Mouse (Mus musculus) ES-Bruce4 (cell line): ENCODE results near the gene Gm11232. TPM values are rescaled to one million over a fixed set of nuclear protein-coding genes. Genes with fewer than 3 reads are reported as not detected.

ENCODE experiments used
- H3K27ac ChIP-seq: 2 replicates; pipeline ENCODE4 v1.5.1; 2012; ENCODE audit warnings: low read length, inconsistent platforms; ENCODE audit not compliant: insufficient read depth
- H3K27me3 ChIP-seq: 2 replicates; pipeline ENCODE4 v1.6.1; 2012; ENCODE audit warnings: mild to moderate bottlenecking, low read length, inconsistent platforms; ENCODE audit not compliant: control insufficient read depth, poor library complexity, insufficient read depth, severe bottlenecking
- H3K36me3 ChIP-seq: 2 replicates; pipeline ENCODE4 v1.6.1; 2012; ENCODE audit warnings: inconsistent platforms, mild to moderate bottlenecking, low read length, moderate library complexity; ENCODE audit not compliant: control insufficient read depth, poor library complexity, insufficient read depth, severe bottlenecking
- H3K4me1 ChIP-seq: one replicate; pipeline ENCODE4 v1.8.1; 2011; ENCODE audit warnings: low read length; ENCODE audit not compliant: control insufficient read depth, insufficient read depth
- H3K4me3 ChIP-seq: 2 replicates; pipeline ENCODE4 v1.5.1; 2011; ENCODE audit warnings: low read depth, mild to moderate bottlenecking, low read length
- H3K9ac ChIP-seq: 2 replicates; pipeline ENCODE4 v1.6.1; 2012; ENCODE audit warnings: low read depth, mild to moderate bottlenecking, inconsistent platforms; ENCODE audit not compliant: poor library complexity, severe bottlenecking
- H3K9me3 ChIP-seq: replicated peaks from 2 replicates; pipeline ENCODE4 v1.6.1; 2012; ENCODE audit warnings: mild to moderate bottlenecking, low read length, inconsistent platforms; ENCODE audit not compliant: control insufficient read depth, poor library complexity, insufficient read depth, severe bottlenecking
- CTCF ChIP-seq: IDR thresholded peaks from one replicate; pipeline ENCODE4 v1.8.1; 2011; ENCODE audit warnings: low read depth, low read length
- EP300 ChIP-seq: IDR thresholded peaks from 2 replicates; pipeline ENCODE4 v1.6.1; 2011; ENCODE audit warnings: low read depth, low read length; ENCODE audit not compliant: insufficient read depth
- POLR2A ChIP-seq: IDR thresholded peaks from one replicate; pipeline ENCODE4 v1.8.1; 2011; ENCODE audit warnings: low read length; ENCODE audit not compliant: insufficient read depth
- polyA plus RNA-seq: library from polyadenylated mRNA; stranded (reverse); fragments of >200 nt; gene quantifications from 2 replicates; pipeline ENCODE4 v1.2.4, GENCODE M21; 2011; ENCODE audit warnings: low read depth; ENCODE audit not compliant: missing spikeins, insufficient read depth, insufficient read length

Gene Gm11232
- polyA plus RNA-seq, 1 experiment, result not detected

DNA sequence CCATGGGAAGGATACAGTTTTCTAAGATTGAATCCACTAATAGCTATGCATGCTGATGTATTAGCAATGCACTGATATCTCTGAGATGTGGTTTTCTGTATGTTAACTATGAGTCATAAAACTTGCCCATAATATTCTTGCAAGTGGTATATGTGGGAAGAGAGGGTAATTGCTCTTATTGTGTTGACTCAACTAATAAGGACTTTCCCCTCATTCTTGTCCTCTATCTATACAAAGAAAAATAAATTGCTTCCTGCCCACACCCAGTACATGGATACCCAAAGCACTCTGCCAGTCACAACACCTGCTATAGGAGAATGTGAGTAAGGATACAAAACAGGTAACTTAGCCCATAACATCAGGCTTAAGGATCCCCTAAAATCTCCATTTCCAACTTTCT, 21.2 kb downstream of the Gm11232 start:
- no peaks in the 10 kb centered on the region for H3K27me3 ChIP-seq
- H3K9ac ChIP-seq, result no peak overlapping the region
- H3K27ac ChIP-seq, result no peak overlapping the region
- no peaks in the 10 kb centered on the region for H3K36me3 ChIP-seq
- peaks cover 5% of the 10 kb centered on the region for H3K9me3 ChIP-seq
- no peak overlapping the region for H3K4me3 ChIP-seq
- TF ChIP-seq CTCF, result no peak
- no peak for TF ChIP-seq EP300
- TF ChIP-seq POLR2A, result no peak
- no peaks in the 10 kb centered on the region for H3K4me1 ChIP-seq

DNA sequence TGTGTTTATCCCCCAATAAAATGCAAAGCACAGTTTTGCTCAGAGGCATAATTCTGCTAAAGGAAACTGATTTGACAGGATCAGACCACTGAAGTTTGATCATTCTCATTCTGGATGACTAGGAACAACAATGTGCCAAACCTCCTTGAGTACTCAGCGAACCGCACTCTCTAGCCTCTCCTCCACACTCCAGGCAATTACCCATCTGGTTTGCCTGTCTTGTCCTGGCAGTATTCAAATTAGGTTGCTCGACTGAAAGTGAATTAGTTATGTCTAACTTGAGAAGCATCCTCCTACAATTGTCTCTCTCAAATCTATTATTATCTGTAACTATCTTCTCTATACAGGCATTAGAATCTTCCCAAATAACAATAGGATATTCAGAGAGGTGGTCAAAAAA, 22.5 kb downstream of the Gm11232 start:
- Histone ChIP-seq H3K36me3 (no peaks in the 10 kb centered on the region), H3K4me3 (no peak overlapping the region), H3K9ac (no peak overlapping the region), H3K9me3 (peaks cover 3% of the 10 kb centered on the region), H3K27me3 (no peaks in the 10 kb centered on the region), H3K4me1 (no peaks in the 10 kb centered on the region), H3K27ac (no peak overlapping the region)
- no peak for TF ChIP-seq EP300
- TF ChIP-seq POLR2A, result no peak
- no peak for TF ChIP-seq CTCF

DNA sequence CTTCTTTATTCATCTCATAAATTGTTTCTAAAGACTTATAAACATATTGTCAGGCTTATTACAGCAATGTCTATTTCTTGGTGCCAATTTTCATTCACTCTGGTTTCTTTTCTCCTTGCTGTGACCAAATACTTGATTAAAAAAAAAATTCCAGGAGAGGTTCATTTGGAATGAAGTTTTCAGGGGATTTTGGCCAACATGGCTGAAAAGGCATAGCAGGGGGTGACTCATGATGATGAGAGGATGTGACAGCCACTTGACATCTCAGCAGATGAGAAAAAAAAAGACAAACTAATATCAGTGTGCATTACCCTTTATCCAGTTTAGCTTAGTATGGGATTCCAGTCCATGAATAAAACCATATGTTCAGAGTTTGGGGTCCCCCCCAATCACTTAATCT, 28.4 kb downstream of the Gm11232 start:
- Histone ChIP-seq H3K27ac (no peak overlapping the region), H3K9ac (no peak overlapping the region), H3K9me3 (no peaks in the 10 kb centered on the region), H3K27me3 (no peaks in the 10 kb centered on the region), H3K4me3 (no peak overlapping the region), H3K36me3 (no peaks in the 10 kb centered on the region), H3K4me1 (no peaks in the 10 kb centered on the region)
- TF ChIP-seq CTCF (no peak), POLR2A (no peak), EP300 (no peak)

DNA sequence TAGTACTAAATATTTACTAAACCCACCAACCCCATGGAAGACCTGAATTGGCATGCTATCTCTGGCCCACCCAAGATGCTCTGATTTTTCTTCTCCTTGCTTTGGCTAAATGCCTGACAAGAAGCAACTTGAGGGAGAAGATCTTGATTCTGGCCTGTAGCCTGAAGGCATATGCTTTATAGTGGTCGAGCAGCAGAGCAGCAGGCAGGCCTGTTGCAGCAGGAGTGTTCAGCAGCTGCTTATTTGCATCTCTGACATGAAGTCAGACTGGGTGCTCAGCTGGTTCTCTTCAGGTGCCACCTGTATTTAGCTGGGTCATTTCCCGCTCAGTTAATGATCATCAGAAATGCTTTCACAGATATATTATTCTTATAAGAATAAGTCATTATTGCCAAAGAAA, 30.2 kb downstream of the Gm11232 start:
- no peak overlapping the region for H3K27ac ChIP-seq
- H3K4me3 ChIP-seq, result no peak overlapping the region
- no peaks in the 10 kb centered on the region for H3K36me3 ChIP-seq
- H3K9ac ChIP-seq, result no peak overlapping the region
- no peaks in the 10 kb centered on the region for H3K9me3 ChIP-seq
- no peaks in the 10 kb centered on the region for H3K4me1 ChIP-seq
- no peaks in the 10 kb centered on the region for H3K27me3 ChIP-seq
- TF ChIP-seq CTCF (no peak), POLR2A (no peak), EP300 (no peak)

GRCm38 (mm10) chr4:71727056-71727455, 30.7 kb downstream of the Gm11232 start:
- TF ChIP-seq POLR2A (no peak), CTCF (no peak)
- no peak overlapping the region for H3K27ac ChIP-seq
- no peaks in the 10 kb centered on the region for H3K27me3 ChIP-seq
- no peak overlapping the region for H3K4me3 ChIP-seq
- H3K4me1 ChIP-seq, result no peaks in the 10 kb centered on the region
- no peak overlapping the region for H3K9ac ChIP-seq
- H3K9me3 ChIP-seq, result no peaks in the 10 kb centered on the region
- no peaks in the 10 kb centered on the region for H3K36me3 ChIP-seq

DNA sequence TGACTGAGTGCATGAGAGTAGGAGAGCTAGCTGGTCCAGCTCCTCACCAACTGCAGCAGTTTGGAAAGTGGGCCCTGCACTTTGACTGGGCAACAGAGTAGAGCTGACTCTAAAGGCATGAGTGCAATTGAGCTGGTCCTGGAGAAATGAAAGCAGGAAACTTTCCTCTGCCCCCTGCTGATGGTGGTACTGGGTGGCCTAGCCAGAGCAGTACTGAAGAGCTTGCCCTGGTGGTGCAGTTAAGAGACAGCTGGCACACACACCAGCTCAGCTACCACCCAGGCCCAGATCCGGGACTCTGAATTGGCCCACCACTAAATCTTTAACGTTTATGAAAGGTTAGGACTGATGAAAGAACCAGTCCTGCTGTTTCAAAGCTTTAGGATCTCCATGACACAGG, 31.9 kb downstream of the Gm11232 start:
- Histone ChIP-seq H3K36me3 (no peaks in the 10 kb centered on the region), H3K9ac (no peak overlapping the region), H3K27ac (no peak overlapping the region), H3K27me3 (no peaks in the 10 kb centered on the region), H3K9me3 (no peaks in the 10 kb centered on the region), H3K4me3 (no peak overlapping the region), H3K4me1 (no peaks in the 10 kb centered on the region)
- TF ChIP-seq CTCF, result no peak
- TF ChIP-seq EP300, result no peak
